Mouse (Mus musculus) layer of hippocampus, postnatal 10 days (tissue): ENCODE results near the gene Ap1g2. TPM values are rescaled to one million over a fixed set of nuclear protein-coding genes. Genes with fewer than 3 reads are reported as not detected.

Experiments used
- DNase-seq, 2 experiments: peaks; one replicate each; pipeline ENCODE4 v3.0.0; 2021; ENCODE audit warnings: low spot score in 2 of 2
- total RNA-seq, 2 experiments: library from RNA; stranded (reverse); gene quantifications; 2 replicates each; pipeline ENCODE4 v1.2.3; 2021

Ap1g2 gene
- total RNA-seq, 2 experiments from 2014 or later = 19.2 to 20.6 TPM

DNA sequence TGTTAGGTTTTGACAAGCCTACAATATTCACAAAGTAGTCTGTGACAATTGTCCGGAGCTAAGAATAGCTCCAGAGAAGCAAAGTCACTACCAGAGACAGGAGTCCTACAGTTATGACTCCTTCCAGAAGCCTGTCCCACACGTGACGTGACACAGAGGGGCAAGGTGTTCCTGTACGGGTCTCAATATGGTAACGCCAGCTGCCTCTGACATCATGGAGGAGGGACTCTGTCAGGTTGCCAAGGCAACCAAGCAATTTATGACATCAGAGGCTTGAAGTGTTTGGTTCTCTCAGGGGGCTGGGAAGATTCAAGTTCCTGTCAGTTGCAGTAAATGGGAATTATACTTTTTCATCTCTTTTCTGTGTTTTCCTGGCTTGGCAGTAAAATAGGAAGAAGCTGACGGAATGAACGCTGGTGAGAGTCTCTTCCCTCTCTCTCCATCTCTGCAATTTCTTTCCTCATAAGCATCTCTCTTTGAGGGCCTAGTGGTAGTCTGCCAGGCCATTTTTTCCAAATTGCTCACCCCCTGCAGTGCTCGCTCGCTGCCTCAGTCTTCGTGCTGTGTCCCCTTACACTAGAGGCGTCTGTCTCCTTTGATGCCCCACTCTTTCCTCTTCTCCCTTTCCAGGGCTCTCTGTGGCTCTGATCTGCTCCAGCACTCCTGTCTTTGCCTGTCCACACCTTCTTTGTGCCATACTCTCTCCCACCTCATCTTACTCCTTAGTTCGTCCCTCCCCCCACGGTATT lies 17.0 kb downstream of the Ap1g2 start:
- DNase-seq = peak in 1 of 2 experiments; percentile 51

DNA sequence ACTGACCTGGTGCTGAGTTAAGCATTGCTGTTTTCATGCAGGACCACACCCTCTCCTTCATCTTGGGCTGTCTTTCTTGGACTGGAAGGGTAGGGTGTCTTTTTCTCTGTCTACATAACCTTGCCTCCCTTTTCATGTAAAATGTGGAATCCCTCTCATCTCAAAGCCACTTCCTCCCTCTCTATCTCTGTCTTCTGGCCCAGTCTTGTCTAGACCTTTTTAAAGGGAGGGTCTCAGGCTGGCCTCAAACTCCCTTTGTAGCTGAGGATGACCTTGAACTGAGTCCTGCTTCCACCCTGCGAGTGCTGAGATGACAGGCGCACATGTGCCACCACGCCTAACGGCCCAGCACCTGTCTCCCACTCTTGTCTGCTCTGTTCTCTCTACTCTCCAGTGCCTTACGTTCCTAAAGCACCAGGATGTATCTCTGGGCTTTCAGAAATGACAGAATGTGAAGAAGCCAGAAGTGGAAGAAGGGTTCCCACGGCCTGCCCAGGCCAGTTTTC lies 20.3 kb downstream of the Ap1g2 start:
- DNase-seq = no peak

DNA sequence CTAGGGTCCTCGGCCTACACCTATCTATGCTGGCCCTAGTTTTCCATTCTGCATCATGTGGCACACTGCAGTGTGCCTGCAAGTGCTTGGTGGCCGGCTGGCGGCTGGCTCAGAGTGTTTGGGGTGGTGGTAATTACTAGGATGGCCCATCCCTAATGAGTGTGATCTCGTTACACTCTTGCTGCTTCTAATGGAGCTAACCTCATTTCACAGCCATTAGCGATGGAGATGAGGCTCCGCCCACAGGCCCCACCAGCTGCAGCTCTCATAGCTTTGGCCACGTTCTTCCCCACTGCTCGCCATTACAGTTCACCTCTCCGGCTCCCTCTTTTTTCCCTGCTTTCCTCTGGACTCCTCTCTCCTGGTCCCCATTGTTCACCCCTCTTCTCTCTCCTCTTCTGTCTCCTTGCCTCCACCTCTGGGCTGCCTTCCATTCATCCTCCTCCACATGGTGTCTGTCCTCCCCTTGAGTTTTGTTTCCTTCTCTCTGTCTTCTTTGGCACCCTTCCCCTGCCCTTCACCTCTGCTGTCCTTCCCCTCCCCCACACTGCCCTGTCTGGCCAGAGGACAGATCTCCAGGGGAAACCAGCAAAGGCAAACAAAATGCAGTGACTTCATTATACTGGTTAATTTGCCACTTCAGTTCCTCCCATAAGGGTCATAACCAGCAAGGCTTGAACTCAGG lies 20.9 kb downstream of the Ap1g2 start:
- DNase-seq = no peak

DNA sequence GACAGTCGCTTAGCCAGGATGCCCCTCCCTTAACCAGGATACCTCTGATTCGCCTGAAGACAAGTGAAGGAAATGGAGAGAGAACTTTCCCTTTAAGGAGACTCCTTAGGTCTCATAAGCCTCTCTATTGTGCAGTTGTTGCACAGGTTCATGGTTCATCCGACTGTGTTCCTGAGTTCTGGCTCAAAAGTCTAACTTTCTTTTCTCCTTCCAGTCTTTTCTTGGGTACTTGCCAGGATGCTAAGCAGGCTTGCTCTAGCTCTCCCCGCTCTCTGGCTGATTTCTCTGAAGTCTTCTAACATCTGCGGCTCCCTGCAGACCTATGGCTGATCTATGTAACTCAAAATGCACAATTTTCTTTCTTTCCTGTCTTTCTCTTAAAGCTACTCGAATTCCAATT lies 22.9 kb downstream of the Ap1g2 start:
- DNase-seq = no peak

DNA sequence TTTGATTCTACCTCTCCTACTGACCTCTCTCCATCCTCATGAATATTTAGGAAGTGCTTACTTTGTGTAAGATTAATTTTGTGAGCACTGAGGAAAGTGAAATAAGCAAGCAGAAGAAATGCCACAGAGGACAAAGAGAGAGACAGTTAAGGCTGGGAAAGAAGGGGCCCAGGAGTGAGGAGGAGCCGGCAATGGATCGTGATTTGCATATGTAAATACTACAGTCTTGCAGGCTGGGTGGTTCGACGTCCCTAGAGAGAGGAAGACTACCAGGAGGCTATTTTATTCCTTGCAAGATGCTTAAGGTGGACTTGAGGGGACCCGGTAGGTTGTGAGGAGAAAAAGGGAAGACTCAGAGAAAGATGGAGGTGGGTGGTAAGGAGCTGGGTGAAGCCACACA lies 25.3 kb downstream of the Ap1g2 start:
- DNase-seq = no peak

DNA sequence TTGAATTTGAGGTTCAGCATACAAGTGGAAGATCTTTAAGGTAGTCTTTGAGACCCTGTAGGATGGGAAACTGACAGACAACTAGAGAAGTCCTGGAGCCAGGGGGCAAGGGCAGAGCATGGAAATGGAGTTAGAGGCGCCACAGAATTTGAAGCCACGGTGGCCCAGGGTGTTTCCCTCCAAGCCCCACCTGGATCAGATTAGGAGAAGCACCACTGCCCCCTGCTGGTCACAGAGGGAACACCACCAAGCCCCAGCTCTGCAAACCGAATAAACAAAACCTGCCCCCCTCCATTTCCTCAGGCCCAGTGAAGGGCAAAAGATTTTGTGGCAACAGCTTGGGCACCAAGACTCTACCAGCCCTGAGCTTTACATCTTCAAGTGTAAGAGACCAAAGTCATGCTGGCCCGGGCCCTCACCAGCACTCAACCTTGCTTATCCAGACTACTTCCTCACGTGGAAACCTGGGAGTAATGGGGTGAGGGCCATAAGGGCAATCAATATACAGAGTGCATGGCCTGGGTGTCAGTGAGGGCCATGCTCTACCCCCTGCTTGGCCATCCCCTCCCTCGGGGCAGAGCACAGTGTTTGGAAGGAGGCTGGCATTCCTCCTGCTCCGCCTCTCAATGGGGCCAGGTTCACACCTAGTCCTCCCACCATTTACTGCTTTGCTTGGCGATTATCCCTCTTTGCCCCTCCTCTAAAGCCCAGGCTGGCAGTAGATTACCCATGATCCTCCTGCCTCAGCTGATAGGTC lies 27.0 kb downstream of the Ap1g2 start:
- peak; percentile 87 to 88 for DNase-seq

DNA sequence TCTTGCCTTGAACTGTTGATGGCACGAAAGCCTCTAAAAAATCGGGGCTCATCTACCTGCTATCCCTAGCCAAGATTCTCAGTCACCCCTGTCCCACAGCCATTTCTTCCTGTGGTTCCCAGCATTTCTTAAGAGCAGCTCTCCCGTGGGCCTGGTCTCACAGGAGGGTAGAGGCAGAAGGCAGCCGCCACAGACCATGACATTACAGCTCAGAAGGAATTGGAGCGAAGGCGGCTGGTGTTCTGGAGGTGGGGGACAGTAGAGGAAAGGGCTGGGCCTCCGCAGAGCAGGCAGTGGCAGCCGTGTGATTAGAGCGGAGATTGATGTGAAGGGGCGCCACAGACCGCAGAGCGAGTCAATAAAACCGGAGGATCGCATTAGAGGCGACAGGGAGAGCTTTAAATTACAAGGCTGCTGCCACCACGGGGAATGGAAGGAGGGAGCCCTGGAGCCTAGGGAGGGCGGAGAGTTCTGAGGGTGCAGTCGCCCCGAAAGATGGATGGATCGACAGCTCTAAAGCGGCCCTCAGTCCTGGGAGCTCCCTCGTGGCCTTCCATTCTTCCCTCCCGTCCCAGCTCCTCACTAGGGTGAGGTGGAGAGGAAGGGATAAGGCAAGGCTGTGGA lies 27.9 kb downstream of the Ap1g2 start:
- DNase-seq = peak in 1 of 2 experiments; percentile 28

DNA sequence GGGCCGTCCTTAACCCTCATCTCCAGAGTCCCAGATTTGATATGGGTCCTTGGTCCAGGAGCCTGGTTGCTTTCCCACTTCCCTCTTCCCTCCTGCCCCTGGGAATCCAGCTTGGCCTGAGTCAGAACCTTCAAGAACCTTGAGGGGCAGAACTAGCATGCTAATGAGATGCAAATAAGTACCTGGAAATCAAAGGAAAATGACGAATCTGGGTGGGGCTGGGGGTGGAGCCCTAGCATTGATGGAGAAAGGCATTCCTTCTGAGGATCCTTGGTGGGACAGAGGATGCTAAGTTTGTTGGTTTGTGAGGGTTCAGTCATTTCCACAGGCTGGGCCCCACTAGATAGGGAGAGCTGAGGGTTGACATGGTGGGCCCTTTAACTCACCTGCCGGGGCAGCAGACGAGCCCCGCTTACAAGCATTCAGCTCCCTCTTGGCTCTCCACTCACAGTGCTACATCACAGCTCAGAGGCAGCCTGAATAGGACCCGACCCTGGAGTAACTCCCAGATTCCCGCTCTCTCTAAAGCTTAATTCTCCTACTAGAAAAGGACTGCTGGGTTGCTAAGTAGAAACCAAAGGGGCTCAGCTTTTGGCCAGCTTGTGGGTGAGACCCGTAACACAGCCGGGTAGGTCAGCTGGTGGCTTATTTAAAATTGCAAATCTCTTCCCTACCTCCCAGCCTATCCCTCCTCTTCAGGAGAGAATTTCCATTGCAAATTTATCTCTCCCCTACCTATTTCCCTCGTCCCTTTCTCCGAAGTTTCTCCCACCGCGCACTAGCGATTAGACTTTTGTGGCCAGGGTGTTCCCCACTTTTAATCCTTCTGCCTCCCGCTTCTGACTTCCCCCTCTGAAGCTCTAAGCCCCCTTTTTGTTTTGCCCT lies 28.7 kb downstream of the Ap1g2 start:
- DNase-seq = peak; percentile 32 to 56

DNA sequence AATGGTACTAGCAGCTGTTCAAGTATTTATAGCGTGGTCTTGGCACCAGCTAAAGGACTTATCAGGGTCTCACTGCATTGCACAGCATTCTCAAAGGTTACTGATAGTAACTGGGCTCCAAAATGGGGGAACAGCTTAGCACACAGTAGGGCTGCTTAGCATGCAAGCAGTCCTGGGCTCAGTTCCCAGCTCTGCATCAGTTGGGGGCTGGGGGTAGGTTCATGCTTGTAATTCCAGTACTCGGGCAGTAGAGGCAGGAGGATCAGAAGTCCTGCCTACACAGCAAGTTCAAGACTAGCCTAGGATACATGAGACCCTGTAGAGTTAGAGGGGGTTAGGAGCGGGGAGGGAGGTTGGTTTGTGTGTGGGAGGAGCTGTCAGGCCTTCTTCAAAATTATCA lies 29.4 kb downstream of the Ap1g2 start:
- DNase-seq = no peak

DNA sequence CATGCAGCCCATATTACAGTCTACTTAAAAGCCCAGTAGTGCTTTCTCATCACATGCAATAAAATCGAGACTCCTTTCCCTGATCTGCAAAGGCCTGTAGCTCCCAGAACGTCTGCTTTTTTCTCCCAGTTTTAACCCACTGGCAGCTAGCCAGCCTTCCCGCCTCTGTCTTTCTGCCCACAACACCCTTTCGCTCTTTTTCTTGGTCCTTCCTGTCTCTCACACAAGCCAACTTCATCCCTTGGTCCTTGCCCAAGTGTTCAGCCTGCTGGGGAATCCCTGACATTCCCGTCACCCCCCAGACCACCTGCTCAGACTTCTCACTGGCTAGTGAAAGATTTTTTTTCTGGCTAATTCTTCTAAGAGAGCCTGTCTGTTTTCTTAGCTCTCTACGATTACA lies 30.2 kb downstream of the Ap1g2 start:
- DNase-seq = peak; percentile 62 to 68

DNA sequence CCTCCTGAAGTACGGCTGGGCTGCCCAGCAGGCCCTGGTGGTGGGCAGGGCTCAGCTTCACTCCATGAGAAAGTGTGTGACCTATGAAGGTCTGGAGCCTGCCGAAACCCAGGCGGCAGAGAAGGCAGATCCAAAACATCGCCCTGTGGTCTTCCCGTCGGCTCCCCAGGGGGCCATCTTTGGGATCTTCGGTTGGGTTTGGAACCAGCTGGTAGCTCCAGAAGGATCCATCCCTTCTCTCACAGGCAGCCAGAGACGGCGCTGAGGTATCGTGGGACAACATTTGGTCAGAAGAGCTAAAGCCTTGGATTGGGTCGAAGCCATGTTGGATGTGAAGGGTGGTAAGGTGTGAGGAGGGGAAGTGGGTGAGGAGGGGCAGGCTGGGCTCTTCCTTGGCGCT lies 32.0 kb downstream of the Ap1g2 start:
- no peak for DNase-seq

DNA sequence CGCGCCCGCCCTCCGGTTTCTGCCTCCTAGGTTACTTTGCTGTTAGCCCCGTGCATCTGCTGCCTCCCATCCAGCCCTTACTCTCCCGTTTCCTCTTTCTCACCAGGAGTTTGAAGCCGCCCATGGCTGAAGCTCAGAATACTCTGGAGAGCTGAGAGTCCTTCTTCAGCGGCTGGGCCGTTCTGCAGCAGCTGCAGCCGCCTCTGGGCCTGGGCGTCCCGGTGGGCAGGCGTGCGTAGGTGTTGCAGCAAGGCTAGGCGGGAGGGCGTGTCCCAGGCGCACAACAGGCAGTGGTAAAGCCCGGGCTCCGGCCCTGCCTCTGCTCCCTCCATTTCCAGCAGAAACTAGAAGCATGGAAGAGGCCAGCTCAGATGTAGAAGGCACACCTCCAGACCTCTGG lies 34.6 kb downstream of the Ap1g2 start:
- no peak for DNase-seq

DNA sequence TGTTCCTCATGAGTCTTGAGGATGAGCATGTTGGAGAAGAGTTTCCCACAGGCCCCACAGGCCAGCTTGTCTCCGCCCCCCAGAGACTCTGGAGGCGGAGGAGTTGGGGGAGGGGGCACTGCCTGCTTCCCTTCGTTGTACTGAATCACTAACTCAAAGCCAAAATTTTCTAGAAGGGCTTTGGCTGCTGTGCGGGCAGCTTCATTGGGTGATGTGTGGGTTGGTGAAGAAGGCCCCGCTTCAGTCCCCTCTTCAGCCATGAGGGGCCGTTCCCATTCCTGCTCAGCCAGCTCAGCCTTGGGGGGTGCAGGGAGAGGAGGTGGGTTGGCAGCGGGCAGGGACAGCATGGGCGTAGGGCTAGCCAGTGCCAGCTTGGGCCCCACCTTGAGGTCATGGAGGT lies 40.4 kb downstream of the Ap1g2 start:
- DNase-seq = peak in 1 of 2 experiments; percentile 43

DNA sequence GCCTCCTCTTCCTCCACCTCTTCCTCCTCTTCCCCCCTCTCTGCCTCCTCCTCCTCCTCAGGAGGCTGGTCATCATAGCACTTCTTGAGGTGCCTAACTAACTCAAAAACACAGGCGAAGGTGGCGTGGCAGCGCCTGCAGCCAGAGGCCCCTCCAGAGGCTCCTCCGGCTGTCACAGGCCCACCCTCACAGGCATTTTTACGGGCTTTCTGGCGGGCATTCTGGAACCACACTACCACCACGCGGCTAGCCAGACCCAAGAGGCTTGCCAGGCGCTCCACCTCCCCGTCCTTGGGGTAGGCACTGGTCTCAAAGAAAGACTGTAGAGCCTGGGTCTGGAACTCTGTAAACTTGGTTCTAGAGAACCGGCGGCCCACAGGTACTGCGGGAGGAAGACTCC lies 41.0 kb downstream of the Ap1g2 start:
- DNase-seq = peak in 1 of 2 experiments; percentile 48

DNA sequence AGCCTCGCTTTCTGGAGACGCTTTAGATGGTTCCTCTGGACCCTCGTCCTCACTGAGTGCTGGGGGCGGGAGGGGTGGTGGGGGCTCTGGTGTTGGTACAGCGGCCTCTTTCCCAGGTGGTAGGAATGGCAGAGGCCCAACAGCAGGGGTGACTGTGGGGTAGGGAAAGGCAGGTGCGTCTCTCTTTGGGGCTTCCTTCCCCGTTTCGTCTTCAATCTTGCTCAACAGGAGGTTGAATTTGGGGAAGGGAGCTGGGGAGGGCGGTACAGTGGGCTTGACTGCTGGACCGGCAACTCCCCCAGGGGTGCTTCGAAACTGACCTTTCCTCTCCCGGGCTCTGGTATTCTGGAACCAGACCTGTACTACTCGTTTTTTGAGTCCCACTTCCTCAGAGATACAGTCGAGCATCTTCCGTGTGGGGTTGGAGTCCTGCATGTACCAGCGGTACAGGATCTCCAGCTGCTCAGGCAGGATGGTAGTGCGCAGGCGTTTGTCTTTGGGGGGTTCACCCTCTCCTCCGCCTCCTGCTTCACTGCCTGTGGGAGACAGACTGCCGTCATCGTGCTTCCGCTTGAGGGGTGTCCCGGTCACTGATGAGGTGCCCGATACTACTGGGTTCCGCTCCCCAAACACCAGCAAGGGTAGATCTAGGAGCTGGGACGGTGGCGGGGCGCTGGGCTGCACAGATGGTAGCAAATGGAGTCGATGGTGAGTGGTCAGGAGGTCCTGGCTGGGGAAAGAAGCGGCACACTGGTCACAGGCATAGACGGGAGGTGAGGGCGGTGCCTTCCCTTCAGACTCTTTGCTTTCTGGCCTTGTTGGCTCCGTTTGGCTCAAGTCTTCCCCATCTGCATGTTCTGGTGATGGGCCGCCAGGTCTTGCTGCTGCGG lies 41.7 kb downstream of the Ap1g2 start:
- peak in 1 of 2 experiments; percentile 34 for DNase-seq

DNA sequence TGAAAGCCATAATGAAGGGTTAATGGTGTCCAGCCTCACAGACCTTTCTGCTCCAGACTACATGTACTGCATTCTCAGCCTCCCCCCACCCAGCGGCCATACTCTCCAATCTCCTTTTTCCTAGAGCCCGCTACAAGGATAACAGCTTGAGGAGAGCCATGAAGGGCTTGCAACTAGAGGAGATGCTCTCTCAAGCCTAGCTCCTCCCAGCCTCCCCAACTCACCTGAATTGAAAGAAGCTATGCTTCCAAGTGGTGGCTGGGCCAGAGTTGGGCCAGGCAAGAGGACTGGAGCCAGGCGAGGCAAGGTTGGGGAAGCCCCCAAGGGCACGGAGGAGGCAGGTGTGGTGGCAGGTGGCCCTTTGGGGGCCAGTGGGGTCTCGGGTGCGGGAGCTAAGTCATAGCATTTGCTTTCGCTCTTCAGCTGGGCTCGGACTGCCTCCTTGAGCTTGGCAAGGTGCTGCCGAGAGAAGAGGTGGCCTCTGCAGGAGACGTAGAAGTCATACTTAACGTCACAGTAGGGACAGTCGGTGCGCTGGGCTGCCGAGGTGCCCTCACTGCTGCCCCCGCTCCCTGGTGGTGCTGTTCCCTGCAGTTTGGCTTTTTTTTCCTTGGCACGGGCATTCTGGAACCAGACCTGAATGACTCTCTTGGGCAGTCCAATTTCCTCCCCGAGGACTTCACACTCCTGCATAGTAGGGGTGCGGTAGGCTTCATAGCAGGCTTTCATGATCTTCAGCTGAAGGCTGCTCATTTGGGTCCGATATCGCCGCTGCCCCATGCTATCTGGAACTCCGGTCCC lies 42.6 kb downstream of the Ap1g2 start:
- peak; percentile 41 to 51 for DNase-seq

DNA sequence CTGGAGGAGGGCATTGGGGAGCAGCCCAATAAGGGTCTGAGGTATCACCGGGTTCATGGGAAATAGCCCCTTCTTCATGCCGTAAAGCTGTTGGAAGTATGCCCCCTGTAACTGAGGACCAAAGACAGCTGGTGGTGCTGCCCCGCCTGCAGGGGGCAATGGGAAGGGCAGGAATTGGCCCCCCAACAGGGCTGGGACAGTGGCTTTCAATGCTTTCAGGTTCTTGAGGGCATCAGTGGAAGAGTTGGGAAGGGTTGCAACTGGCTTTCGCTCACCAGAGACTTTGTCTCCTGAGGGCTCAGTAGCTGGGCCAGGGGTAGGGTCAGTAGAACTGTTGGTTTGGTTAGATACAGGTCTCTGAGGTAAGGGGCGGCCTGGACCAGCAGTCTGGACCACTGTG lies 43.3 kb downstream of the Ap1g2 start:
- no peak for DNase-seq

DNA sequence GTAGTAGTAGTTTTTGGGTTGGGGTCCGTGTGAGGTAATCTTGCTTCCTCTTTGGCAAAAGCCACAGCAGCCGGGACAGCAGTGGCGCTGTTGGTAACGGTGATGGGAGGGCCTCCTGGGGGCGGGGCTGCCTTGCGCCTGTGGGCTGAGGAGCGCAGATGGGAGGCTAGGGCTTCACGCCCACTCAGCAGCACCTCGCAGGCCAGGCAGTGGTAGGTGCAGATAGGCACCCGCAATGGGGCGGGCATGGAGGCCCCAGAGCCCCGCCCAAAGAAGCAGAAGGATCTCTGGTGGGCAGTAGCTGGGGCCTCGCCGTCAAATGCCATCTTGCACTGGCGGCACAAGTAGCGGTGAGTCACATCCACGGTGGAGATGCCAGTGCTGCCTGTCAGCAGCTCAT lies 43.8 kb downstream of the Ap1g2 start:
- DNase-seq = peak; percentile 36 to 62

DNA sequence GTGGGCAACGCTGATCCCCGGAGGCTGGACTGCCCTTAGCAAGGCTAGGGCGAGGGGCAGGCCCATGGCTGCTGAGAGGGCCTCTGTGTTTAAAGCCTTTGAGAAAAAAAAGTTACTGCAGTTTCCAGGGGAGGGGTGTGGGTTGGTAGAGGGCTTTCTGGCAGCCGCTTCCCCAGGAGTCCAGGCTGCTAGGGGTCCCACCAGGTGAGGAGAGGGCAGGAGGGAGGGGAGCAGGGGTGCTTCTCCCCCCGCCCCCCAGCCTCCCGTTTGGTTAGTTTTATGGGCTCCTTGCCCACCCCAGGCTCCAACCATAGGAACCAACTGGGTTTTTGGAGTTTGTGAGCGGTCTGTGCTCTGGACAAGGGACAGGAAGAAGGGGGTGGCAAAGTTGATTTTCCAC lies 44.5 kb downstream of the Ap1g2 start:
- no peak for DNase-seq
